Mouse (Mus musculus) neural tube, embryonic 15.5 days (tissue): ENCODE data around the gene Ell3. TPM values are rescaled to one million over a fixed set of nuclear protein-coding genes. Genes with fewer than 3 reads are reported as not detected.
A peak's percentile ranks its signal among the peaks of the same experiment; 100 is the strongest.

Experiments
- ATAC-seq: fragments of 200-750 bp; cut with Nextera tagmentation; 2 replicates; pipeline ENCODE4 v1.8.0; 2017; ENCODE audit warnings: mild to moderate bottlenecking, moderate TSS enrichment, moderate library complexity; ENCODE audit not compliant: low FRiP score
- H3K27ac ChIP-seq: fragments of 300-500 bp; sonication (generic); replicated peaks from 2 replicates; pipeline ENCODE4 v1.5.1; 2015; ENCODE audit warnings: mild to moderate bottlenecking, inconsistent platforms
- H3K27me3 ChIP-seq: fragments of 300-500 bp; sonication (generic); replicated peaks from 2 replicates; pipeline ENCODE4 v1.6.1; 2015; ENCODE audit warnings: inconsistent platforms
- H3K36me3 ChIP-seq: fragments of 300-500 bp; sonication (generic); 2 replicates; pipeline ENCODE4 v1.6.1; 2015; ENCODE audit warnings: inconsistent platforms
- H3K4me1 ChIP-seq: fragments of 300-500 bp; sonication (generic); 2 replicates; pipeline ENCODE4 v1.6.1; 2015; ENCODE audit warnings: inconsistent platforms
- H3K4me2 ChIP-seq: fragments of 300-500 bp; sonication (generic); 2 replicates; pipeline ENCODE4 v1.6.1; 2015; ENCODE audit warnings: inconsistent platforms, mild to moderate bottlenecking, moderate library complexity
- H3K4me3 ChIP-seq: fragments of 300-500 bp; sonication (generic); replicated peaks from 2 replicates; pipeline ENCODE4 v1.5.1; 2015; ENCODE audit warnings: mild to moderate bottlenecking, inconsistent platforms
- H3K9ac ChIP-seq: fragments of 300-500 bp; sonication (generic); replicated peaks from 2 replicates; pipeline ENCODE4 v1.6.1; 2015; ENCODE audit warnings: mild to moderate bottlenecking, inconsistent platforms
- H3K9me3 ChIP-seq: fragments of 300-500 bp; sonication (generic); replicated peaks from 2 replicates; pipeline ENCODE4 v1.6.1; 2016; ENCODE audit warnings: inconsistent platforms
- WGBS: fragments of 180-500 bp; shearing (Covaris S2); methylation state at CpG from one replicate; pipeline ENCODE4 v1.1.7; 2015; ENCODE audit warnings: mixed read lengths; 5-methylcytosine and 5-hydroxymethylcytosine counted together
- polyA plus RNA-seq: library from polyadenylated mRNA; unstranded; fragments of >200 nt; fragmentation: Nextera tagmentation; extraction: Ambion mirVana; gene quantifications from 2 replicates; pipeline ENCODE4 v1.2.1, GENCODE M21; 2015

Ell3 gene
- polyA plus RNA-seq, 1 experiment from 2014 or later, result 2.6 TPM

DNA sequence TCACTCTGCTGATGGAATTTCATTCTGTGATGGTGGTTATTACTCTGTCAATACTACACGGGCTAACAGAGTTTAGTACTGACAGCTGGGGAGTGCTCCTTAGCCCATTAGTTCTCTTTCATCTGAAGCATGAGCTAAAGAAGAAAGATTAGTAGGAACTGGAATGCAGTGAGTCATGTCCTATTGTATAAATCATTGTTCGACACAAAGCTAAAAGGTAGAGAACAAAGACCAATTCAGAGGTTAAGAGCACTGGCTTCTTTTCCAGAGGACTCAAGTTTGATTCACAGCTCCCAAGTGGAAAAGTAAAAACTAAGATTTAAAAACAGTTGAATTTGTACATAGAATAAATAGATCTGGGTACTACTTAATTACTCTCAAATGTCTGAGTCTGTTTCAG, 16.0 kb upstream of the Ell3 start:
- H3K9ac ChIP-seq, result no peak overlapping the region
- no peaks in the 10 kb centered on the region for H3K27me3 ChIP-seq
- peaks cover 24% of the 10 kb centered on the region for H3K36me3 ChIP-seq
- no peak overlapping the region for H3K27ac ChIP-seq
- H3K4me3 ChIP-seq, result no peak overlapping the region
- no peak for ATAC-seq
- WGBS, result 59% methylated on average over 2 of the region's 2 CpGs
- H3K9me3 ChIP-seq, result no peaks in the 10 kb centered on the region
- no peak overlapping the region for H3K4me2 ChIP-seq
- H3K4me1 ChIP-seq, result peaks cover 18% of the 10 kb centered on the region

DNA sequence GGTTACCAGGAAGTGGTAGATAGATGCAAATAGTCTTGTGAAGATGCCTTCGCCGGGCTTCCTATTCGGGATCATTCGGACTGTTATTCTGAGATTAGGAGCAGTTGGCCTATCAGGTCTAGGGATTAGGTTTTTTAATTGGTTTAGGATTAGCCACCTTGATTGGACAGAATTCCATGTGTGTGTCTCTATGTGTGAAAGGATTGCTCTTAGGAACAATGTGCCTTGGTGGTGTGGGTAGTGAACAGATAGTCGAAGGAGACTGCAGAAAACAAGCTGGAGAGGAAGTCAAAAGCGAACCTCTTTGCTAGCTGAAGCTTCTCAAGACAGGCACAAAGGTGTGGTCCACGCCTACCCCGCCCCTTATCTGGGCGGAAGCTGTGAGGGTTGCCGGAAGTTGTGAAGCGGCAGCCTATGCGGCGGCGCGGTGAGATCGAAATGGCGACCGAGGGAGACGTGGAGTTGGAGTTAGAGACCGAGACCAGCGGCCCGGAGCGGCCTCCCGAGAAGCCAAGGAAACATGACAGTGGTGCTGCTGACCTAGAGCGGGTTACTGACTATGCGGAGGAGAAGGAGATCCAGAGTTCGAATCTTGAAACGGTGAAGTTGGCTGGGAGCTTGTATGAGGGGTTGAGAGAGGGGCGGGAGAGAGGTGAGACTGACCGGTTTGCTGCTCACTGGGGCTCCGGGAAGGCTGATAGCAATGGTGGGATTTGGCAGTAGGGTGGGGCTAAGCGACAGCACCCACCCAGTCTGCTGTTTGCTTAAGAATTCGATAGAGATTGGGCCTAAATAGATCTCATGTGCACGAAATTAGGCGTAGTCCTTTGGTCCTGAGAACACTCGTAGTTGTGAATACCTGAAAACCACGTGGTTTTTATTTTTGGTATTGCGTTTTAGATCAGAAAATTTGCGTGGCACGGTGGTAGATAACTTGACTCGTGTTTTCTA, 12.9 kb upstream of the Ell3 start, which contains the start of gene Serinc4:
TSS of gene Serinc4 (minus strand) at position 90 of the 951 bp plus-strand sequence.
- Histone ChIP-seq H3K4me2 (peak within 1 kb of the TSS; percentile 74), H3K9me3 (no peaks in the 10 kb centered on the region), H3K9ac (peak within 1 kb of the TSS; percentile 74), H3K27ac (peak within 1 kb of the TSS; percentile 75), H3K36me3 (peaks cover 43% of the 10 kb centered on the region), H3K27me3 (no peaks in the 10 kb centered on the region), H3K4me1 (peaks cover 21% of the 10 kb centered on the region), H3K4me3 (peak within 1 kb of the TSS; percentile 71)
- ATAC-seq, result peak; percentile 92
- WGBS, result 5% methylated on average over 41 of the region's 41 CpGs

DNA sequence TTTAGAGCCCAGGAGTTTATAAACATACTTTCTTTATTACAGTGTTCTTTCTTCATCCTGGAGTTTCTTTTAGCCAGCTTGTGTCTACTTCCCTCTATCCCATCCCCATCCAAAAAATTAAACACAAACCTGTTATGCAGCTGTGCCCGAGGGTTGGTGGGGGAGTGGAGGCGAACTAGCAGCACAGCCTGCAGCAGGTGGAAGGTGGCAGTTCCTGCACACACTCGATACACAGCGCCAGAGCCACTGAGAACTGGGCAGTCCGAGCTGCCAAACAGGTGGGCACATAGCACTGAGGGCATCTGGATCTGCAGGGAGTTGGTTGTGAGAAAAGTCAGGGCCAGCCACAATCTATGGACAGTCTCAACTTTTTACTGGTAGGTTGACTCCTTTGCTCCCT, 11.5 kb upstream of the Ell3 start:
- WGBS, result 86% methylated on average over 5 of the region's 5 CpGs
- H3K27ac ChIP-seq, result no peak overlapping the region
- H3K4me3 ChIP-seq, result no peak overlapping the region
- H3K4me2 ChIP-seq, result no peak overlapping the region
- H3K27me3 ChIP-seq, result no peaks in the 10 kb centered on the region
- H3K36me3 ChIP-seq, result peaks cover 42% of the 10 kb centered on the region
- H3K9me3 ChIP-seq, result no peaks in the 10 kb centered on the region
- no peak overlapping the region for H3K9ac ChIP-seq
- ATAC-seq, result no peak
- peaks cover 30% of the 10 kb centered on the region for H3K4me1 ChIP-seq

DNA sequence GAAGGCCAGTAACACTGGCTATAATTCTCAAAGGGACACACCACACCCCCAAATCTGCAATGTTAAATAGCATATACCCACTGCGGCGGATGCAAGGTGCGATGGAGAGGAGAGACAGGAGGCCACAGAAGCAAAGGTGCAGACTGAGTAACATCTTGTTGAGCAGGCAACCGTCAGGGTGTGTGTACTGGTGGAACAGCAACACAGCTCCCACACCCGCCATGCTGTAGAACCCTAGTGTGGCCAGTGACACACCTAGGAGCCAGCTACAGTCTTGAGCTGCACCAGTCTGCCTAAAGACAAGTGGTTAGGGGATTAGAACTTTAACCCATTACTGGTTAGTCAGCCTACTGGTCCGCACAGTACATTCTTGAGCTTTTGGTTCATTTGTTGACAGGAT, 9.8 kb upstream of the Ell3 start:
- no peak overlapping the region for H3K4me2 ChIP-seq
- H3K27me3 ChIP-seq, result no peaks in the 10 kb centered on the region
- H3K9me3 ChIP-seq, result no peaks in the 10 kb centered on the region
- ATAC-seq, result no peak
- no peak overlapping the region for H3K27ac ChIP-seq
- no peak overlapping the region for H3K9ac ChIP-seq
- H3K36me3 ChIP-seq, result peaks cover 31% of the 10 kb centered on the region
- H3K4me3 ChIP-seq, result no peak overlapping the region
- peaks cover 36% of the 10 kb centered on the region for H3K4me1 ChIP-seq
- 91% methylated on average over 6 of the region's 6 CpGs for WGBS

DNA sequence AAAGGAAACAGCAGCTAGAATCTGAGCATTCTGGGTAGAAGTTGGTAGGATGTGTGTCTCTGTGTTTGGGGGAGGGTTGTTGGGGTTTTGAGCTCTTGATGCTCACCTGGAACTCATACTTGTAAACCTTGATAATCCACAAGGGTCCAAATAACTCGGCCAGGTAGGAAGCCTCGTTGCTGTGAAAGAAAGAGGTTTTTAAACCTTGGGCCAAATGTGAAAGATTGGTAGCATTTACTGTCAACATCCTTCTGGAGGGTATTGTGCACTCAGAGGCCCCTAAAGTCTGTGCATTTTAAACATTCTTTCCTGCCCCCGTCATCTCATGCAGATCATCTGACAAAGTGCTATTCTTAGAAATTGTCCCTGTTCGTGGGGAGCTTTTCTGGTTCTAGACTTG, 8.9 kb upstream of the Ell3 start, which contains the start of gene Hypk:
TSS of gene Hypk (plus strand) at position 301 of the 400 bp plus-strand sequence.
- Histone ChIP-seq H3K4me2 (no peak within 1 kb of the TSS), H3K27me3 (no peaks in the 10 kb centered on the region), H3K4me3 (no peak within 1 kb of the TSS), H3K27ac (no peak within 1 kb of the TSS), H3K36me3 (peaks cover 24% of the 10 kb centered on the region), H3K9ac (no peak within 1 kb of the TSS), H3K9me3 (no peaks in the 10 kb centered on the region), H3K4me1 (peaks cover 39% of the 10 kb centered on the region)
- WGBS, result 84% methylated on average over 4 of the region's 4 CpGs
- ATAC-seq, result no peak

DNA sequence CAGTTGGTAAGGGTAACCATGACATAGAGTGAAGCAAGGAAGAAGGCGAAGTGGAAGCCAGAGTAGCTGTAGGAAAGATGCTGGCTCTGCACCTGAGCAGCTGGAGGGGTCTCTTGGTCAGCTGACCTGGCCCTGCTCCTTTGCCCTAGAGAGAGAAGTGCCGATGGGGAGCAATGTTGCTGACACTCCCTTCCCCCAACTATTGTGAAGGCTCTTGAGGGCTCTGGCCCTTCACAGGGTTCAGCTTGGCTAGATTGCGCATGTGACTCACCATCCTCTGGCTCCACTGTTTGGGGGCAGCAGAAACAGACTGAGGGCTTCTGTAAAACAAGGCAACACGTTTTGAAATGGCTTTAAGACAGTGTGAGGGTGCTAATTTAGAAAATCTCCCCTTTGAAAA, 8.3 kb upstream of the Ell3 start:
- H3K36me3 ChIP-seq, result peaks cover 24% of the 10 kb centered on the region
- H3K27ac ChIP-seq, result no peak overlapping the region
- no peak overlapping the region for H3K4me3 ChIP-seq
- no peaks in the 10 kb centered on the region for H3K27me3 ChIP-seq
- no peaks in the 10 kb centered on the region for H3K9me3 ChIP-seq
- H3K9ac ChIP-seq, result no peak overlapping the region
- peaks cover 35% of the 10 kb centered on the region for H3K4me1 ChIP-seq
- H3K4me2 ChIP-seq, result no peak overlapping the region
- 89% methylated on average over 4 of the region's 4 CpGs for WGBS
- ATAC-seq, result no peak

DNA sequence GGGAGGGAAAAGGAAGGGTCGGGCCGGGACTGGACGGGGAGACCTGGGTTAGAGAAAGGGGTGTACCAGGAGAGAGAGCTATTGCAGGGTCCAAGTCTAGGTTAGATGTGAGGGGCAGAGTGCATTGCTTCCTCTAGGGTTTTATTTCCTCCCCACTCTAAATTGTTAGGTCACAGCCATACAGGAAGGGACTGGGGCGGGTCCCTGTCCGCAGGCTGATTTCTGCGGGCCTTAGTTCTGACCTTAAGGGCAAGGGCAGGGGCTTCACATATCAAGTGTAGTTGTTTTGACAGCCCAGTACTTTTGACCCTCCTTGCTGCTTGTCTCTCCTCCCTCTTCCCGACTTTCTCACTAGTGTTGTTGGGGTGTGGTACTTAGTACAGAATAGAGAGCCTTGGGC, 6.0 kb upstream of the Ell3 start:
- ATAC-seq, result peak; percentile 4; the same call in 1 of the 2 replicates
- peak overlapping the region; percentile 100 for H3K4me3 ChIP-seq
- H3K9me3 ChIP-seq, result no peaks in the 10 kb centered on the region
- peaks cover 24% of the 10 kb centered on the region for H3K36me3 ChIP-seq
- no peaks in the 10 kb centered on the region for H3K27me3 ChIP-seq
- peak overlapping the region; percentile 98 for H3K27ac ChIP-seq
- peak overlapping the region; percentile 87 for H3K4me2 ChIP-seq
- peaks cover 26% of the 10 kb centered on the region for H3K4me1 ChIP-seq
- H3K9ac ChIP-seq, result peak overlapping the region; percentile 96
- WGBS, result 2% methylated on average over 7 of the region's 7 CpGs

DNA sequence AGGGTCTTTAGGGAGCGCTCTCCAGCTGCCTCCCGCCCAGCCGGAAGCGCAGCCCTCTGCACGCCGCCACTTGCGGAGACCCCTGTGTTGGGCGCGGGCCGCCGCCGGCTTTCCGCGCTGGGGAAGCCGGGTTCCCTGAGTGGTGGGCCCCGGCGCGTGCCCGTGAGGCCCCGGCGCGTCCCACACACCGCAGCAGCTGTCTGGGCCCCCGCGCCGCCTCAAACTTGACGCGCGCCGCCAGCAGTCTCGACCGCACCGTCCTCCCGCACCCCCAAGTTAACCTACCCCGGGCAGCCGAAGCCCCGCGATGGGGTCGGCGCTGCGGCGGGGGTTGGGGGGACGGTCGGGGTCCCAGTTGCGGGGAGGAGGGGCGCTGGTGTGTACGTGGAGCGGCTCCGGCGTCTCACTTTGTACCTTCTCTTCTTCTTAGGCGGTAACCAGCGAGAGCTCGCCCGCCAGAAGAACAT, 5.5 kb upstream of the Ell3 start:
- H3K4me3 ChIP-seq, result peak overlapping the region; percentile 100
- under 1% methylated on average over 46 of the region's 54 CpGs for WGBS
- peaks cover 24% of the 10 kb centered on the region for H3K36me3 ChIP-seq
- no peaks in the 10 kb centered on the region for H3K27me3 ChIP-seq
- H3K4me1 ChIP-seq, result peaks cover 26% of the 10 kb centered on the region
- H3K9me3 ChIP-seq, result no peaks in the 10 kb centered on the region
- peak overlapping the region; percentile 96 for H3K9ac ChIP-seq
- peak overlapping the region; percentile 87 for H3K4me2 ChIP-seq
- ATAC-seq, result peak; percentile 68
- H3K27ac ChIP-seq, result peak overlapping the region; percentile 98

DNA sequence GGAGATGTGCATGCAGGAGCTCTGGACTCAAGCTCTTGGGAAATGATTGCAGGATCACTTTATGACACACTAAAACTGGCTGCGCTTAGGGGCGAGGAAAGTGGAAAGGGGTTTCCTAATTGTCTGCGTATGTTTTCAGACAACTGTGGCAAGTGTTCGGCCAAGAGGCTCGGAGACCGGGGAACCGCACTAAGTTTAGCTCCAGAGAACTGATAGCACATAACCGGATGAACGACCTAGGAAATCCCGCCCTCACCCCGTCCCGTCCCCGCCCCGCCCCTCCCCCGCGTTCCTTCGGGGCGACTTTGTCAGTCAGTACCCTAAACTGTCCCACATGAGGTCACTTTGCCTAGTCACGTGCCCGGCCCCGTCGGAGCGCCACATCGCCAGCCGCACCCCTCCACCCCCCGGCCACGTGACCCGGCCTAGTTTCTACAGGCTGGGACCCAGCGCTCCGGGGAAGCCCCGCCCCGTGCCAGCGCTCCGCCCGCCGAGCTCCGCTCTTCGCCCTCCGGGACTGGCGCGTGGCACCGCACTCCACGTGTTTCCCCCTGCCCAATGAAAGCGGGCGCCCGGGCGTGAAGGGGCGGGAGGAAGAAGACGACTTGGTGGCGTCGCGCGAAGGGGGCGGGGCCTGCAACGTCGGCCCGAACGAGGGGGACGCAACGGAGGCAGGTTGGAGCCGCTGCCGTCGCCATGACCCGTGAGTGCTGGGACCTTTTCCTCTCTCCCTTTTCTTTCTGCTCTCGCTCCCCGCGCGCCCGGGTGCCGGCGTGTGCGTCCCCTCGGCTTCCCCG, 4.9 kb upstream of the Ell3 start, which contains the start of gene Serf2:
TSS of gene Serf2 (plus strand) at position 457 of the 797 bp plus-strand sequence.
- ATAC-seq, result peak; percentile 98
- H3K4me3 ChIP-seq, result peak within 1 kb of the TSS; percentile 100
- 2% methylated on average over 72 of the region's 74 CpGs for WGBS

DNA sequence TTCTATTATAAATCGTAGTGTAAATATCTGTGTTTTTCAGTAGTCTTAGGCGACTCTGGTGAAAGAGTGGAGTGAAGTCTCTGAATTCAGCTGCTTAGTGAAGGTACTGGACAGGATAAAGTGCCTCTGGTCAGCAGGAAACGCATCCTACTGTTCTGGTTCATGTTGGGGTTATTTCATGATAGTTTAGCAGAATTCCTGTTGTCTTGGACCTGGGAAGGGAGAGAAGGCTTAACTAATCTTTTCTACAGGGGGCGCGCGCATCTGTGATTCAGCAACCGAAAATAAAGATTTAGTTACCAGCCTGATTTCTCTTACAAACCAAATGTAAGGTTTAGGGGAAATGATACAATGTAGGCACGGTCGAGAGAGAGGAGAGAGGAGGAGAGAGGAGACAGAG, 4.1 kb upstream of the Ell3 start:
- Histone ChIP-seq H3K9me3 (no peaks in the 10 kb centered on the region), H3K27ac (peak overlapping the region; percentile 98), H3K9ac (peak overlapping the region; percentile 34; the same call in 1 of the 2 replicates), H3K27me3 (no peaks in the 10 kb centered on the region), H3K4me1 (peaks cover 26% of the 10 kb centered on the region), H3K36me3 (peaks cover 16% of the 10 kb centered on the region), H3K4me2 (peak overlapping the region; percentile 87), H3K4me3 (peak overlapping the region; percentile 100)
- no peak for ATAC-seq
- 19% methylated on average over 9 of the region's 9 CpGs for WGBS

More for the DNA sequence above, 4.9 kb upstream of the Ell3 start, which contains the start of gene Serf2:
- Histone ChIP-seq H3K9ac (peak within 1 kb of the TSS; percentile 96), H3K36me3 (peaks cover 24% of the 10 kb centered on the region), H3K4me2 (peak within 1 kb of the TSS; percentile 87), H3K27ac (peak within 1 kb of the TSS; percentile 98), H3K27me3 (no peaks in the 10 kb centered on the region), H3K4me1 (peaks cover 26% of the 10 kb centered on the region), H3K9me3 (no peaks in the 10 kb centered on the region)

DNA sequence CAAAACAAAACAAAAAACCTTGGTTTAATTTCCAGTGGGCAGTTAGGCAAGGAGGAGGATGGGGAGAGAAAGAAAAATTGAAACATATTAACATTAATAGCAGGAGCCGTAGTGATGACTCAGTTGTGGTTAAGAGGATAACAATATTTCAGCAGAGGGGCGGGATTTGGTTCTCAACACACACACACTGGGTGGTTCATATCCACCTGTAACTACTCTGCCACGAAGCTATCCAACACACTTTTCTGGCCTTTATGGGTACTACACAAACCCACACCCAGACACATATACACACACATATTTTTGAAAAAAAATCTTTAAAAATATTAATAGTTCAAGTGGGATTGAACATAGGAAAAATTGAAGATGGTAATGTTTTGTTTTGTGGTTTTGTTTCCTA, 2.9 kb upstream of the Ell3 start:
- 92% methylated on average over 3 of the region's 3 CpGs for WGBS
- no peak for ATAC-seq
- Histone ChIP-seq H3K36me3 (peaks cover 5% of the 10 kb centered on the region; the same call in 1 of the 2 replicates), H3K4me3 (no peak overlapping the region), H3K27ac (no peak overlapping the region), H3K4me1 (peaks cover 35% of the 10 kb centered on the region), H3K9ac (no peak overlapping the region), H3K27me3 (peaks cover 10% of the 10 kb centered on the region), H3K4me2 (no peak overlapping the region), H3K9me3 (no peaks in the 10 kb centered on the region)
